Mouse (Mus musculus): Measurements from ENCODE around the gene Rhoq.

DNA sequence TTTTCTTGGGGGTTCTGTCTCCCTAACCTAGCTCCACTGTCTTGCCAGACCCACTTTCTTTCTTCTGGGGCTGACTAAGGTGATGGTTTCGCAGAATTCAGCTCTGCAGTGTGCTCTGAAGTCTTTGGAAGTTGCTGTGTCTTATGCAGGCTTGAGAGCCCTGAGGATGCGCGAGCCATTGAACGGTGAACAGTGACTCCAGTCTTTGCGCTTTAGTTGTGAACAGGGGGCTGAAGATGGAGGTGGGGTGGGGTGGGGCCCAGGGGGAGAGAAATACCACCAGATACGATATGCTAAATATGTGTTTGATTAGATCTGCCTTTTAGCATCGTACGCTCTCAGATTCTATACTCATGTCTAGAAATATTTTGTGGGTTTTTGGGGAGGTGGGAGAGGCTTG, 2.2 kb downstream of the Rhoq start:
- TF ChIP-seq CTCF (conservative IDR thresholded peaks at IDR 0.05; ENCODE audit: low read length) (no peak), NANOG (IDR thresholded peaks at IDR 0.05; ENCODE audit: borderline replicate concordance, low read length) (no peak)

Data from E14TG2a.4 (cell line).